Mouse (Mus musculus) spleen, adult 2 months (tissue): ENCODE data around the gene Tmem248.

ENCODE experiments used
- CTCF ChIP-seq: fragments of 200-500 bp; IDR thresholded peaks from 2 replicates; pipeline ENCODE4 v1.5.1; 2011; ENCODE audit warnings: mild to moderate bottlenecking, inconsistent platforms; ENCODE audit not compliant: insufficient read depth, insufficient read length, insufficient replicate concordance; ENCODE audit errors: extremely low read depth
- POLR2A ChIP-seq: fragments of 200-500 bp; IDR thresholded peaks from 2 replicates; pipeline ENCODE4 v1.6.1; 2011; ENCODE audit warnings: low read depth, low read length, inconsistent platforms

DNA sequence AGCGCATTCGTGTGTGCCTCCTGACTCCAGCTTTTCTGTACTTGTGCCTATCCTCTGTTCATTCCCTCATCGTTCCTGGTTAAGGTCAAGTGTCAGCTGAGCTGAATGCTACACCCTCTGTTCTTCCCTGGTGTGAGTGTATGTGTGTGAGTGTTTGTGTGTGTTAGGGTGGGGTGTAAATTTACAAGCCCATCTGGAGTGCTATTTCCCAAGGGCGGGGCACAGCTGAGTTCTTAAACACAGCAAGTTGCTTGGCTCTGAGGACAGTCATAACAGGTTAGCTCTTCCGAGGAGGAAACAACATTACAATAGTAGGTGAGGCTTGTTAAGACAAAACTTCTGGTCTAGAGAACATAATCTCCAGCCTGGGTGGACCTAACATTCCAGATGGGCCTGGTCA lies 1.5 kb downstream of the Tmem248 start:
- no peak for TF ChIP-seq CTCF
- TF ChIP-seq POLR2A = no peak
